Mouse (Mus musculus) olfactory bulb, adult 2 months (tissue): ENCODE measurements around the gene B9d2.

Experiments used
- CTCF ChIP-seq: fragments of 200-500 bp; IDR thresholded peaks from 2 replicates; pipeline ENCODE4 v1.5.1; 2012; ENCODE audit warnings: low read depth, mild to moderate bottlenecking, low read length, moderate library complexity; ENCODE audit not compliant: insufficient read depth
- POLR2A ChIP-seq: fragments of 200-500 bp; IDR thresholded peaks from 2 replicates; pipeline ENCODE4 v1.6.1; 2012; ENCODE audit warnings: mild to moderate bottlenecking, low read depth, low read length, moderate library complexity; ENCODE audit not compliant: insufficient read depth

DNA sequence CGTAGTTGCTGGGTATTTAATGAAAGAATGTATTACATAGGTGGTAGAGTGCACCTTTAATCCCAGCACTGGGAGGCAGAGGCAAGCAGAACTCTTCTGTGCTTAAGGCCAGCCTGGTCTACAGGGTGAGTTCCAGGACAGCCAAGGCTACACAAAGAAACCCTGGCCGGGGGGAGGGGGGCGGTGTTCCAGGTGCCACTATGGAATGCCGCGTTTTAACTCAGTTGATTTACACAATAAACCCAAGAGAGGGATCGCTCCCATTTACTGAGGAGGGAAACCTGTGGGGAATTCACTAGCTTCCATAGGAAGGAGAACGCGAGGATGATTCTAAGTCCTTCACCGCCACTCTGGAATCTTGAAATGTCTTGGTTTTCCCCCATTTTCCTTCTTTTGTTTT, 10.9 kb upstream of the B9d2 start:
- TF ChIP-seq CTCF: no peak
- TF ChIP-seq POLR2A: no peak
